Mouse (Mus musculus): ENCODE data around the gene Mnd1. TPM values are rescaled to one million over a fixed set of nuclear protein-coding genes. Genes with fewer than 3 reads are reported as not detected.

The Mnd1 gene
- polyA plus RNA-seq, 1 experiment from 2014 or later = 2.8 TPM

DNA sequence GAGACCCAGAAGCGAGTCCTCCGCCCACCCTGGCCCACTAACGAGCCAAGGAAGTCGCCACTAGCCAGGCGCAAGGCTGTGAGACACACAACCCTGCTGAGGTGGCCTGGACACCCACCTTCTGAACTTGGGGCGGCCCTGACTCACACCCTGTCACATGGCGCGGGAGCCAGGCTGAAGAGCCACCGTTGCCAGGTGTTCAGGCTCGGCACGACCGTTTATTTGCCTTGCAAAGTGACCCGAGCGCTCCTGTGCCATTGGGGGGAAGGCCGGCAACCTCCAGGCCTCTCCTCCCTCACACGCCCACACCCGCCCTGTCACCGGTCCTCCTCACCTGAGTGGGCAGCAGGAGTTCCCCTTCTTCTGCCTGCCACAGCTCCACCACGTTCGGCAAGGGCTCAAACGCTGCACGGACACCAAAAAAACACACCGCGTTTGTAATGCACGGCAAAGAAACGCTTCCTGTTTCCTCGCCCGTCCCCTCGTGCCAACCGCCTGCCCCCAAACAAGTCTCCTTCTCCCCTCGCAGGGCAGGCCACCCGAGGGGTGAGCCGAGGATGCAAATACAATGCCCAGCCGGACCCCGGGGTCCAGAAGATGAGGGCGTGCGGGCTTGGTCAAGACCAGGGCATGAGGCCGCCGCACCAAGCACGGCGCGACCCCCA is 116.5 kb downstream of the Mnd1 start:
- WGBS = under 1% methylated on average over 42 of the region's 42 CpGs
- H3K9ac ChIP-seq (ENCODE audit: low read length) = peak overlapping the region; percentile 99
- DNase-seq (ENCODE audit: low spot score) = peak; percentile 46
- peaks cover 42% of the 10 kb centered on the region for H3K4me1 ChIP-seq (ENCODE audit: control insufficient read depth, insufficient read depth, low read length)
- ATAC-seq = peak; percentile 10
- H3K36me3 ChIP-seq (ENCODE audit: control insufficient read depth, insufficient read depth, low read length) = peaks cover 5% of the 10 kb centered on the region; the same call in 1 of the 2 replicates
- H3K4me3 ChIP-seq (ENCODE audit: low read depth, low read length) = peak overlapping the region; percentile 98
- no peaks in the 10 kb centered on the region for H3K27me3 ChIP-seq (replicated peaks; ENCODE audit: control insufficient read depth, insufficient read depth, low read length)
- peak overlapping the region; percentile 90 for H3K4me2 ChIP-seq (ENCODE audit: low read length)
- no peaks in the 10 kb centered on the region for H3K9me3 ChIP-seq (replicated peaks; ENCODE audit: control insufficient read depth, low read length)
- peak overlapping the region; percentile 94 for H3K27ac ChIP-seq (ENCODE audit: low read depth, low read length)

DNA sequence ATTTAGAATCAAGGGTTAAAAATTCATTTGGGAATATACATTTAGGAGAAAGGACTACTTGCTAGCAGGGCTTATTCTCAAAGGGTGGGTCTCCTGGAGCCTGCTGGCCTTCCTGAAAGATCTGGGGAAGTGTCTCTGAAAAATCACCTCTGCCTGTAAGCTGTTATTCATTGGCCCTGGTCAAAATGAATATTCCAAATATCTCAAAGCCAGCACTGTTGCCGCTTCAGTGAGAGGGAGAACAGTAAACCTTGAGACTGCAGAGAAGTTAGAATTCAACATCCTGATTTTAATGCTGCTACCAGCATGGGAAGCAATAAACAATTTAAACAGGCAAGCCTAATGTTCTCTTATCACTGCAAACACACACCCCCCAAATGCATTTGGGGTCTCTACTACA is 117.5 kb downstream of the Mnd1 start:
- Histone ChIP-seq H3K4me1 (ENCODE audit: control insufficient read depth, insufficient read depth, low read length) (peaks cover 52% of the 10 kb centered on the region), H3K4me3 (ENCODE audit: low read depth, low read length) (peak overlapping the region; percentile 98), H3K36me3 (ENCODE audit: control insufficient read depth, insufficient read depth, low read length) (peaks cover 14% of the 10 kb centered on the region), H3K9me3 (replicated peaks; ENCODE audit: control insufficient read depth, low read length) (no peaks in the 10 kb centered on the region), H3K27ac (ENCODE audit: low read depth, low read length) (no peak overlapping the region), H3K9ac (ENCODE audit: low read length) (peak overlapping the region; percentile 99), H3K27me3 (replicated peaks; ENCODE audit: control insufficient read depth, insufficient read depth, low read length) (no peaks in the 10 kb centered on the region), H3K4me2 (ENCODE audit: low read length) (peak overlapping the region; percentile 90)
- 37% methylated on average over 1 of the region's 1 CpGs for WGBS
- no peak for DNase-seq (ENCODE audit: low spot score)
- no peak for ATAC-seq

Other genes starting within 250 kb of the Mnd1 start
- 123 and 131 TPM in 2 replicates for gene Tmem131l, start 115.6 kb downstream of the Mnd1 start, polyA plus RNA-seq (2014; fragmentation: Nextera tagmentation; extraction: Ambion mirVana)
- gene Gm6525, start 18.3 kb upstream of the Mnd1 start, polyA plus RNA-seq (2014; fragmentation: Nextera tagmentation; extraction: Ambion mirVana) = 0.87 and 0.97 TPM in 2 replicates
- gene Trim2, start 151.1 kb upstream of the Mnd1 start, polyA plus RNA-seq (2014; fragmentation: Nextera tagmentation; extraction: Ambion mirVana) = 117 and 162 TPM in 2 replicates

Data from forebrain, embryonic 14.5 days (tissue).